Mouse (Mus musculus): Measurements from ENCODE around the gene Ms4a18. TPM values are rescaled to one million over a fixed set of nuclear protein-coding genes. Genes with fewer than 3 reads are reported as not detected.

Ms4a18 gene
- polyA plus RNA-seq, 1 experiment: not detected

GRCm38 (mm10) chr19:10990751-10991150, 27.1 kb downstream of the Ms4a18 start:
- no peak for TF ChIP-seq POLR2A (IDR thresholded peaks at IDR 0.05; ENCODE audit: borderline replicate concordance, extremely low read depth, low read depth, low read length)
- no peak for TF ChIP-seq CTCF (IDR thresholded peaks at IDR 0.05; ENCODE audit: insufficient read depth, low read length)
- no peaks in the 10 kb centered on the region for H3K4me1 ChIP-seq (ENCODE audit: control insufficient read depth, insufficient read depth, low read length)
- DNase-seq: no peak
- no peak overlapping the region for H3K4me3 ChIP-seq (replicated peaks; ENCODE audit: extremely low read depth, low read depth, low read length)
- WGBS: 23% methylated on average over 1 of the region's 1 CpGs

- TF ChIP-seq CTCF (IDR thresholded peaks at IDR 0.05; ENCODE audit: insufficient read depth, low read length) (no peak), POLR2A (IDR thresholded peaks at IDR 0.05; ENCODE audit: borderline replicate concordance, extremely low read depth, low read depth, low read length) (no peak)
- H3K4me3 ChIP-seq (replicated peaks; ENCODE audit: extremely low read depth, low read depth, low read length): no peak overlapping the region
- DNase-seq: no peak
- no peaks in the 10 kb centered on the region for H3K4me1 ChIP-seq (ENCODE audit: control insufficient read depth, insufficient read depth, low read length)
- WGBS: 94% methylated on average over 1 of the region's 1 CpGs
These were observed 29.3 kb downstream of the Ms4a18 start for GRCm38 (mm10) chr19:10988563-10988962.

DNA sequence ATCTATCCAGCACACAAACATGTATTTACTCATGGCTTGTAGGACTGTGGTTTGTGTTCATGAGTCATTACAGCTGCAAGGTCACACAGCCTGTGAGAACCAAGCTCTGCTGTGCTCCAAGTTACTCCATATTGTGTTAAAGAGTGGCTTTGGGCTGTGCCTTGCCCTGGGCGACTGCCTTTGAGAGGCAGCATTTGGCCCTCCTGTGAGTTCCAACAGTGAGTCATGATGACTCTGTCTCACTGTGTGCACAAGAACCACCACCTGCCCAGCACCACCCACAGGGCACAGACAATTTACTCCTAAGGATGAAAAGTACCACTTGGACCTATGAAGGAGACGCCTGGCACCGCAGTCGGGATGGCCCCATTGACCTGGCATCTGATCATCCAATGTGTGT, 31.9 kb downstream of the Ms4a18 start:
- 84% methylated on average over 4 of the region's 4 CpGs for WGBS
- no peak for DNase-seq
- no peaks in the 10 kb centered on the region for H3K4me1 ChIP-seq (ENCODE audit: control insufficient read depth, insufficient read depth, low read length)
- no peak overlapping the region for H3K4me3 ChIP-seq (replicated peaks; ENCODE audit: extremely low read depth, low read depth, low read length)
- TF ChIP-seq CTCF (IDR thresholded peaks at IDR 0.05; ENCODE audit: insufficient read depth, low read length) (no peak), POLR2A (IDR thresholded peaks at IDR 0.05; ENCODE audit: borderline replicate concordance, extremely low read depth, low read depth, low read length) (no peak)

DNA sequence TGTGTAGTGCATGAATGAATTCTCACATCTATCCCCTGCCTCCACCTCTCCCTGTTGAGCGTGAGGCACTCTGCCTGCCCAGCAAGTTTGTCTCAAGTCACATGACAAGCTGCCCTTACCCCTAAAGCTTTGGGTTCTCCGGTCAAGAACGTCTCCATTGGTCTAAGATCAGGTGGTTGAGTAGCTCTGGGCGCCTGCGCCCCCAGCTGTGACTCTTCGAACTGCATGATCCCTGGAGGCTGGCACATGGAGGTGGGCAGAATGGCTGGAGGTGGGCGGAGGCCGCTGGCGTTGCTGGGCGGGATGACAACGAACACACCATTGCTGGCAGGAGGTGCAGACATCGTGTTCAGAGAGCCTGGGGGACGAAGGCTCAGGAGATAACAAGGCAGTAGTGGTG, 33.3 kb downstream of the Ms4a18 start:
- WGBS: 78% methylated on average over 13 of the region's 13 CpGs
- Histone ChIP-seq H3K4me3 (replicated peaks; ENCODE audit: extremely low read depth, low read depth, low read length) (no peak overlapping the region), H3K4me1 (ENCODE audit: control insufficient read depth, insufficient read depth, low read length) (no peaks in the 10 kb centered on the region)
- DNase-seq: no peak
- TF ChIP-seq POLR2A (IDR thresholded peaks at IDR 0.05; ENCODE audit: borderline replicate concordance, extremely low read depth, low read depth, low read length) (no peak), CTCF (IDR thresholded peaks at IDR 0.05; ENCODE audit: insufficient read depth, low read length) (no peak)

DNA sequence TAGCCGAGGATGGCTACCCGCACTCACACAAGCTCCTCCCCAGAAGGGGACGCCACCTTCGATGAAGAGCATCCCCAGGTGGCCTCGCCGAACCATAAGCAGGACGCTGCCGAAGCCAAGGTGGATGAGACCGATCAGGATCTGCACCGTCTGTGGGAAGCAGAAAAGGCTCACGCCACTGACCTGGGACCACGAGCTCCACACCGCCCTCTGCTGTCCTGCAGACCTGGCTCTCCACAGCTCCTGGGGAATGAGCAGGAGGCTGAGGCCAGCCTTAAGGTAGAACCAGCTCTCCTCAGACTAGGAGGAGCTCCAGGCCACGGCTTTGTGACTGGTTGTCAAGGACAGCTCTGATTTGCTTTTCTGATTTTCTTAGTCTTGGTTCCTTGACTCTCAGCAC, 34.7 kb downstream of the Ms4a18 start:
- DNase-seq: peak; percentile 50
- no peaks in the 10 kb centered on the region for H3K4me1 ChIP-seq (ENCODE audit: control insufficient read depth, insufficient read depth, low read length)
- no peak for TF ChIP-seq POLR2A (IDR thresholded peaks at IDR 0.05; ENCODE audit: borderline replicate concordance, extremely low read depth, low read depth, low read length)
- TF ChIP-seq CTCF (IDR thresholded peaks at IDR 0.05; ENCODE audit: insufficient read depth, low read length): peak; percentile 67
- no peak overlapping the region for H3K4me3 ChIP-seq (replicated peaks; ENCODE audit: extremely low read depth, low read depth, low read length)
- WGBS: 25% methylated on average over 14 of the region's 14 CpGs

DNA sequence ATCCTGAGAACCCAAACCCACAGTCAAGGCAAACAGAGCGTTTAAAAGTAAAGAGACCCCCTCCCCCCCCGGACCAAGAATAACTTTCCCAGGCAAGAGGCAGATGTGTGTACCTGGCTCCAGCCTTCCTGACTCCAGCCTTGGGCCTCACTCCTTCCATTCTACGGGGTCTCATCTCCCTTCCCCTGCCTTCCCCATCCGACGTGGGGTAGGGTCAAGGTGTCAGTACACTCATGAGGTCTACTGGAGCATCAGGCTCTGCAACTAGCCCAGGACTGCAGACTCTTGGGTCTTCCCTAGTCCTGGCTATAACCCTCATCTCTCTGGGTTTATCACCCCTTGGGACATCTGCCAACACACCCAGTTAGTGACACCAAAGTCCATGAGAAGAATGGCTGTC, 37.6 kb downstream of the Ms4a18 start:
- no peaks in the 10 kb centered on the region for H3K4me1 ChIP-seq (ENCODE audit: control insufficient read depth, insufficient read depth, low read length)
- no peak overlapping the region for H3K4me3 ChIP-seq (replicated peaks; ENCODE audit: extremely low read depth, low read depth, low read length)

GRCm38 (mm10) chr19:10979184-10980168, 38.4 kb downstream of the Ms4a18 start:
- DNase-seq: peak; percentile 61
- 10% methylated on average over 18 of the region's 18 CpGs for WGBS
- no peak overlapping the region for H3K4me3 ChIP-seq (replicated peaks; ENCODE audit: extremely low read depth, low read depth, low read length)

More for the DNA sequence above, 37.6 kb downstream of the Ms4a18 start:
- TF ChIP-seq CTCF (IDR thresholded peaks at IDR 0.05; ENCODE audit: insufficient read depth, low read length) (no peak), POLR2A (IDR thresholded peaks at IDR 0.05; ENCODE audit: borderline replicate concordance, extremely low read depth, low read depth, low read length) (no peak)
- WGBS: 72% methylated on average over 5 of the region's 5 CpGs
- no peak for DNase-seq

DNA sequence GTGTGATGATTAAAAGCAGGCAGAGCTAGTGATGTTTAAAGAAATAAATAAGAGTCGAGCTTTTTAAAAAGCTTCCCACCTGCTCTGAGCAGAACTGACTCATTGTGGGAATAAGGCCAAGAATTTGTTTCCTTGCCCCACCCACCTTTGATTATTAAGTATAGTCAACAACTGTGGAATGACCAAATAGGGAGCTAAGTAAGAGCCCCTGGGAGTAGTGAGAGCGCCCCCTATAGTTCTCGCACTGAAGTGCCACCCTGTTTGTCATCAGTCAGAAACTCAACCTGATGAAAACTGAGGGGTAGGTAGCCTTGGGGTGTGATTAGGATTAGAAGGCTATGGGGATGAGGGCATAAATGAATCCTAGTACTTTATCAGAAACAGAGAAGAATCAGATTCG, 41.5 kb downstream of the Ms4a18 start:
- no peak for DNase-seq
- Histone ChIP-seq H3K4me1 (ENCODE audit: control insufficient read depth, insufficient read depth, low read length) (no peaks in the 10 kb centered on the region), H3K4me3 (replicated peaks; ENCODE audit: extremely low read depth, low read depth, low read length) (no peak overlapping the region)
- TF ChIP-seq POLR2A (IDR thresholded peaks at IDR 0.05; ENCODE audit: borderline replicate concordance, extremely low read depth, low read depth, low read length): no peak
- no peak for TF ChIP-seq CTCF (IDR thresholded peaks at IDR 0.05; ENCODE audit: insufficient read depth, low read length)
- WGBS: 35% methylated on average over 4 of the region's 4 CpGs

More at GRCm38 (mm10) chr19:10979184-10980168, 38.4 kb downstream of the Ms4a18 start:
- TF ChIP-seq CTCF (IDR thresholded peaks at IDR 0.05; ENCODE audit: insufficient read depth, low read length) (peak; percentile 72), POLR2A (IDR thresholded peaks at IDR 0.05; ENCODE audit: borderline replicate concordance, extremely low read depth, low read depth, low read length) (no peak)
- no peaks in the 10 kb centered on the region for H3K4me1 ChIP-seq (ENCODE audit: control insufficient read depth, insufficient read depth, low read length)

DNA sequence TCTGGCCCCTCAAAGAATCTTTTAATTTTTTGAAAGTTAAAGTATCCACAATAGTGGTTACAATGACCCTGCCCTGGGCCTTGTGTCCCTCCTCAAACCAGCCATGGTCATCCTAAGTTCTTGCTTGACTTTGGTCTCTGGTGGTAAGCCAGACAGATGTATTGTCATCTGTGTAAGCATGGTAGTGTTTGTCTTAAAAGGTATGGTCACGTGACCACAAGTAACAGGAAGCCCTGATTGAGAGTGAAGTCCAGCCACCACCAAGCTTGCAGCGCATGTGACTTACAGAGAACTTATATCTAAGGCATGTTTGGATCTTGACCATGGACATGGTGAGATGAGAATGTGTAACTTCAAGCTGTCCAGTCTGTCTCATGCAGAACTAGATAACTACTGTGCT, 42.6 kb downstream of the Ms4a18 start:
- Histone ChIP-seq H3K4me1 (ENCODE audit: control insufficient read depth, insufficient read depth, low read length) (no peaks in the 10 kb centered on the region), H3K4me3 (replicated peaks; ENCODE audit: extremely low read depth, low read depth, low read length) (no peak overlapping the region)
- TF ChIP-seq CTCF (IDR thresholded peaks at IDR 0.05; ENCODE audit: insufficient read depth, low read length) (no peak), POLR2A (IDR thresholded peaks at IDR 0.05; ENCODE audit: borderline replicate concordance, extremely low read depth, low read depth, low read length) (no peak)
- no peak for DNase-seq
- 77% methylated on average over 2 of the region's 2 CpGs for WGBS

Data from lung, adult 2 months (tissue).